Mouse (Mus musculus): ENCODE data around the gene Duxf3.
"Not testable (repeated sequence)": the region's sequence is repeated elsewhere in the genome, so short reads cannot be mapped to it uniquely, and the experiment has no call there.

The Duxf3 gene

DNA sequence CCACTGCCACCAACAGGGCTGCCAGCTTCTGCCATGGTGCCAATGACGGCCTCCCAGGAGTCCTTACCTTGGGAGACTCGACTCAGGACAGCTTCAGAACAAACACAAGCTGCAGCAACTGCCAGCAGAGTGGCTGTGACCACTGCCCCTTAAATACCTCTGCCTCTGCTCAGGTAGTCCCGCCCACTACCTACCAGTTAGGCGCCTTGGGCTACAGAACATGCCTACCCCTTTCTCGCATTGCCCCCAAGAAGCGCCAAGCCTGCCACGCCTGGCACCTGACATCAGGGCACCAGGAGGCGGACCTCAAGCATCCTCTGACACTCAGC is at the start of gene Duxf3:
Duxf3 (minus strand) TSS at position 35 of the 329 bp plus-strand sequence.
- not testable (repeated sequence) for DNase-seq (ENCODE audit: low spot score in 2 of 2)

DNA sequence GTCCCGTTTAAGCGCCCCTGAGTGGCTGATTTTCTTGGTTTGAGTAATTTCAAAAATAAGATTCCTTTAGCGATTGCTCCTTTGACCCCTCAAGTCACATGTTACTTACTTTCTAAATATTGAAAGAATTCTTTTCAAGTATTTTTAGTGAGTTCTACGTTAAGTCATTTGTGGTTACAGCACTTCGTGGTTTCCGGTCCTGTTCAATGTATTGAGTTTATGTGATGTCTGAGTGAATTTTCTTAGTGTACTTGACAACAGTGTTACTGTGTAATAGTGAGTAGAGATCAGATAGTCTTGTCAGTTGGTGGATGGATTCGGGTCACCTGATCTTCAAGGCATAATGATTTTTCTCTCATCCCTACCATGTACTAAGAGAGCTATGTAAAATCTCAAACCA is 49.8 kb upstream of the Duxf3 start:
- no peak for DNase-seq (ENCODE audit: low spot score in 2 of 2)

DNA sequence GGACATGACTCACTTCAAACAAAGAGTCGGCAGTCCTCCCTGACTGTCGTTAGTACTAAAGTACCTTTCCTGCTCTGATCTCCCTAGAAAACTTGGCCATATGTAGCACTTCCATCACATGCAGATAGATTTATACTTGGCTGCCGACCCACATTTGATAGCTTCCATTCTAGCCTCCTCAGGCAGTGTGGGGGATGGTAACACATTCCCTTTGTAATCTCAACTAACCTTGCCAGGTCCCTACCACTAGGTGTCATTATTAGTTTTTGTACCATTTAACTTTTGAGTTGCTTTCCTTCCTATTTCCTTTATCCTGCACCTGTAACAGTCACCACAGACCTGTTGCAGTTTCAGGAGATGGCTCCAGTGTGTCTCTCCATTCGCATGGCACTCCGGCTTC is 26.0 kb upstream of the Duxf3 start:
- no peak for DNase-seq (ENCODE audit: low spot score in 2 of 2)

DNA sequence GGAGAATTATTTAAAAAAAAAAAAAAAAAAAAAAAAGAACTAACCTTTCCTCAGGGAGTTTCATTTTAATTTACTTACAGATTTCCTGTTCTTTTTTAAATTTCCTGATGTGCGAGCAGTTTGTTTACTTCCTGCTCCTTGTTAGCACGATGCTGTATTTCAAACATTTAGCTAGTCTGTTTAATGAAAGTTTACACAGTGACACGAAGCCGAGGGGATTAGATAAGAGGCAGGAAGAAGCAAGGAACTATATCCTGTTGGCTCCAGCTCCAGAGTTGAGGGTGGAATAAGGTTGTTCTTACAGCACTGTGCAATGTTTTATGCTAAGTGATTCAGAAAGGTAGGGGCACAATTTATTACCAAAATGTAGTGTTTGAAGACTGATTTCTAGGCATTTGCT is 23.5 kb upstream of the Duxf3 start:
- DNase-seq (ENCODE audit: low spot score in 2 of 2) = no peak

DNA sequence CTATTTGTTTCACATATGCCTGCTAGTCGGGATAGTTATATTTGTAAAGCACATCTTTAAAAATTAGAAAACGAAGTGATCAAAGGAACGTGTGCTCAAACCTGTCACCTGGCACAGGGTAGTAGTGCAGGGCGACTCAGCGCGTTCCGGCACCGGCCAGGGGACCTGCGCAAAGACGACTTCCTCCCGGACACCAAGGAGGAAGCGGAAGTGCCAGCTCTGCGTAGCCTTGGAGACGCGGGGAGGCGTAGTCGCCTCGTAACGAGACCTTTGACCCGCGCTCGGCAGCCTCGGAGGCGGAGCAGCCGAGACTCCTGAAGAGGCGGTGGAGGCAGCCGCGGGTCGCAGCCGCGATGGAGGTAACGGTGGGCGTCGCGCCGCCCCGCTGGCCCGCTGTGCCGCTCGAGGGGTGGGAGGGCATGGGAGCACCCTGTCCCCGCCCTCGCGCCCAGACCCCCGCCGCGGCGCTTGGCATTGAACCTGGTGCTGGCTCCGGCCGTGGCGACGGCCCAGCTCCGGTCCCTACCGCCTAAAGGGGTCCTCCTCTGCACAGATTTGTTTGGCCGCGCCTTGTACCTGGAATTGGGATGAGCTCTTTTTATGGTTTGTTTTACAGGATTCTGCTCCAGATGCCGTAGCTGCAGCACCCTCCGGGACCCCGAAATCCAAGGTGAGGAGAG is 22.9 kb upstream of the Duxf3 start, which contains the start of gene Gcc2:
Gcc2 (plus strand) TSS at position 285 of the 680 bp plus-strand sequence.
- peak; percentile 81 to 89 for DNase-seq (ENCODE audit: low spot score in 2 of 2)

DNA sequence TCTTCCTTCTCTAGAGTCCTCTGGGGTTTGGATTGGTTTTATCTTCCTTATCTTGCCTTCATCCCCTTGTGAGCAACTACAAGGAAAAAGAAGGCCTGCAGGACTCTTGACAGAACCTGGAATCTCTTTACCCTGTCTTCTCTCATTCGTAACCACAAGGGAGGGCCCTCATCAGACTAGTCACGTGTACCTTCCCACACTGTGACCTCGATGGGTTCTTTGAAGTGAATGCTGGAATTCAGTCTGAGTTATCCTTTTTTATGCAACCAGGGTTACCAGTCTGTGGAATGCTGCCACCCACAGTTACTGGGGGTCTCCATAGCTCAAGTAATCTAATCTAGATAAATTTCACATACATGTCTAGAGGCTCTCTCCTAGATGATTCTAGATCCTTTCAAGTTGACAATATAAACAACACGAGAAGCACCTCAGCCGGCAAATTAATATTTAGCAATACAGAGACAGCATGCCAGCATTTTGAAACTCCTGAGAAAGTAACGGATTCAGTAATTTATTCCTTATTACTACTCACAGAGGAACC is 22.2 kb upstream of the Duxf3 start:
- no peak for DNase-seq (ENCODE audit: low spot score in 2 of 2)

DNA sequence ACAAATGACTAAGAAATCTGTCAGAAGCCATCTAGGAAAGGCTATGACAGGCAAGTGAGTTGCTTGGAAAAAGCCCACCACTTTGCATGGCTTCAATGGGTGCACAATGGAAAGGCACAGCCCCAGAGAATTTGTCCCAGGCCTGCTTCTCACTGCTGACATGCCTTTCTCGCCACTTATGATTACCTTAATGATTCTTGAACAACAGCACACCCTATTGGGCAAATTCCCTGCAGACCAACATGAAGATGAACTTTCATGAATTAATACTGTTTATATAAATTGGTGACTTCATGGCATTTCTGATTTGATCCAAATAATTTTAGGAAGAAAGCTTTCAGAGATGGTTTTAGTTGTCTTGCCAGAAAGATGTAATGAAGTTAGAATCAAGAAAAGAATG is 17.1 kb upstream of the Duxf3 start:
- DNase-seq (ENCODE audit: low spot score in 2 of 2) = no peak

DNA sequence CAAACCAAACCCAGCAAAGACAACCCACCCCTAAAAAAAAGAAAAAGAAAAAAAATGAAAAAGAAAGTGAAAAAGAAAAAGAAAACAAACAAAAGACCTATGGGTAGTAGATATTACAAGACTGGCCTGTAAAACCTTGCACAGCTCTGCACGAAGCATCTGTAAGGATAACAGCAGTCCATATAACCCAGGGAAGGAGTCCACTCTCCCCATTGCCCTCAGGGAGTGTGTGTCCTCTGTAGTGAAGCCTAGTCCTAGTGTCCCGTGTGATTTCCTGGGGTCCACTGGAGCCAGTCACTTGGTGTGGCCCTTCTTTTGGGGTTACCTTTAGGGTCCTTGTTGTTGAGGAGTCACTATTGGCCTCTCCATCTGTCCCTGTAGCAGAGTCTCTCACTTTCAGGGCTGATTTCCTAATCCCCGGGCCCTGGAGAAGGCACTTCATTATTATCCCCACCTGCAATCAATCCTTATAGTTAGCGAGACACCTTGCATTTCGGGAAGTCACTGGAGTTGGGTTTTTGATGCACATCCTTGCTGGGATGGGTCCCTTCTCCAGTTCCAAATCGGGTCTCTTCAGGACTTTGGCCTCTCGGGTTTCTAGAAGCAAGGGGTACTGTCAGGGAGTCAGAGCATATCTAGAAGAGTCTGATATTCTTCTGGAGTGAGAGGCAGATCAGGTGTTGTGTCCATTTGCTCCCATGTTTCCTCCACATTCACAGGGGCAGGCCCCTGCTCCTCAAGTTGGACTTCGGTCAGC is 6.7 kb upstream of the Duxf3 start:
- peak; percentile 57 to 62 for DNase-seq (ENCODE audit: low spot score in 2 of 2)

DNA sequence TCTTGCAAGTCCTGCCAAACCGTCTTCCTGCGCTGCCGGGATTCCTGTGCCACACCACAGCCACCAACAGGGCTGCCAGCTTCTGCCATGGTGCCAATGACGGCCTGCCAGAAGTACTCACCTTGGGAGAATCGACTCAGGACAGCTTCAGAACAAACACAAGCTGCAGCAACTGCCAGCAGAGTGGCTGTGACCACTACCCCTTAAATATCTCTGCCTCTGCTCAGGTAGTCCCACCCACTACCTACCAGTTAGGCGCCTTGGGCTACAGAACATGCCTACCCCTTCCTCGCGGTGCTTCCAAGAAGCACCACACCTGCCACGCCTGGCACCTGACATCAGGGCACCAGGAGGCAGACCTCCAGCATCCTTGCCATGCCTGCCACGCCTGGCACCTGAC is 4.1 kb upstream of the Duxf3 start, which contains the start of gene Gm4981:
Gm4981 (minus strand) TSS at position 89 of the 400 bp plus-strand sequence.
- DNase-seq (ENCODE audit: low spot score in 2 of 2) = no peak

DNA sequence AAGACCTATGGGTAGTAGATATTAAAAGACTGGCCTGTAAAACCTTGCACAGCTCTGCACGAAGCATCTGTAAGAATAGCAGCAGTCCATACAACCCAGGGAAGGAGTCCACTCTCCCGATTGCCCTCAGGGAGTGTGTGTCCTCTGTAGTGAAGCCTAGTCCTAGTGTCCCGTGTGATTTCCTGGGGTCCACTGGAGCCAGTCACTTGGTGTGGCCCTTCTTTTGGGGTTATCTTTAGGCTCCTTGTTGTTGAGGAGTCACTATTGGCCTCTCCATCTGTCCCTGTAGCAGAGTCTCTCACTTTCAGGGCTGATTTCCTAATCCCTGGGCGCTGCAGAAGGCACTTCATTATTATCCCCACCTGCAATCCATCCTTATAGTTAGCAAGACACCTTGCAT is 2.5 kb upstream of the Duxf3 start:
- not testable (repeated sequence) for DNase-seq (ENCODE audit: low spot score in 2 of 2)

DNA sequence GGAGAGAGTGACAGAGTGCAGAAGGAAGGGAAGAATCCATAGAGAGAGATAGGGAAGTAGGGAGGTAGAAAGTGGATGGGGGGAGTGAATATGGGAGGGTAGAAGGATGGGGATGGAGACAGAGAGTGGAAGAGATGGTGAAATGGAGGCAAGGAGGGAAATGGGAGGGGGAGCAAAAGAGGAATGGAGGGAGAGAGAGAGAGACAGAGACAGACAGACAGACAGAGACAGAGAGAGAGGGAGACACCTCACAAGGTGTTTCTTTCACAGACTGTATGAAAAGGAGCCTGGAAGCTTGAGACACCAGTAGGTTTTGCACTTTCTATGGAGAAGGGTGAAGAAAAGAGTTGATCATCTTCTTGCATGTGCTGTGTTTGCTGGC is 1.3 kb upstream of the Duxf3 start:
- DNase-seq (ENCODE audit: low spot score in 2 of 2) = not testable (repeated sequence)

DNA sequence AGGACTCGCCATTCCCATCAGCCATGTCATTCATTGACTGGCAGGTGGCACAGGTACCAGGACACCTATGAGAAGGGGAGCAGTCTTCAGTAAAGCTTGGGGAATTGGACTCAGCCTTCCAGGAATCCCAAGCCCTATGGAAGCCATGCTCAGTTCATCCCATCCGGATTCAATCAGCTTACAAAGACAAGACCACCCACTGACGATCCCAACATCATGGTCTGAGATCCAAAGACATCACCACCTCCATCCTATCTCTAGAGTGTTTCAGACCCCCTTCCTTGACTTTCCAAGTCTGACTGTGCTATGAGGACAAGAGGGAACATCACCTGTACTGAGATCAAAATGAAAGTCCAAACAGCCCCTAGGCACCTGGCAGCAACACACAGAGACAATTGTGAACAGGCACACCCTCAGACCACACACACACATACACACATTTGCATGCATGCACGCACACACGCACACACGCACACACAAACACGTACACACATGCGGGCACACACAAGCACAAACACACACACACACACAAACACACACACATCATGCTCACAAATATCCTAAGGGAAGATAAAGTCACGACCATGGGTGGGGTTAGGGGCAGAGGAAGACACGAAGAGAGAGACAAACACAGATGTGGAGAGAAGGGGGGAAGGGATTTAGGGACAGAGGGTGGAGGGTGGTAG is 722 bp upstream of the Duxf3 start:
- peak in 1 of 2 experiments; percentile 51 for DNase-seq (ENCODE audit: low spot score in 2 of 2)

DNA sequence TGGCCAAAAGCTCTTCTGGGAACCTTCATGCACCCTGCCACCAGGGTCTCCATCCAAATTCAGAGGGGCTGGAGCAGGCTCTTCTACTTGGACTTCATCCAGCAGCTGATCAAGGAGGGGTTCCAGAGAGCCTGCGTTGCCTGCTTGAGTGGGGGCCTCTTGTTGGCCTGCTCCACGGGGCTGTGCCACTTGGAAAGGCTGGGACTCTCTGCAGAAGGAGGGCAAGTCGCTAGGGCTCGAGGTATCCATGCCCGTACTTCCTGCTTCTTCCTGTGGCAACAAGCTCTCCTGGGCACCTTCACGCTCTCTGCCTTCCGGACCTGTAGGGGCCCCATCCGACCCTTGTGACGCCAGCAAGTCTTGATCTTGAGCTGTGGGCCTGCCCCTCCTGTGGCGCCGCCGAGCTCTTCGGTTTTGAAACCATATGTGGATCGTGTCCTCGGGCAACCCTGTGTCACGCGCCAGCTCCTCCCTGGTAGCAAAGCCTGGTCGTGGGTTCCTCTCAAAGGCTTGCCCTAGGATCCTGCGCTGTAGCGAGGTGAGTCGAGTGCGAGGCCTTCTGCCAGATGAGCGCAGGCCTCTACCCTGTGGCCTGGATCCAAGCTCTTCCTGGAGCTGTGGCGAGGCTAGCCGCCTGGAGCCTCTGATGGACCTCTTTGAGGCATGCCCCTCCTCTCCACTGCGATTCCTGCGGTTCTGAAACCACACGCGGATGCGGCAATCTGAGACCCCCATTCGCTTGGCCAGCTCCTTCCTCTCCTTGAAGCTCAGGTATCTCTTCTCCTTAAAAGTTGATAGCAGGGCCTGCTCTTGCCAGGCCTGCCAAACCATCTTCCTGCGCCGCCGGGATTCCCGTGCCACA is 465 bp downstream of the Duxf3 start:
- peak; percentile 77 to 88 for DNase-seq (ENCODE audit: low spot score in 2 of 2)

DNA sequence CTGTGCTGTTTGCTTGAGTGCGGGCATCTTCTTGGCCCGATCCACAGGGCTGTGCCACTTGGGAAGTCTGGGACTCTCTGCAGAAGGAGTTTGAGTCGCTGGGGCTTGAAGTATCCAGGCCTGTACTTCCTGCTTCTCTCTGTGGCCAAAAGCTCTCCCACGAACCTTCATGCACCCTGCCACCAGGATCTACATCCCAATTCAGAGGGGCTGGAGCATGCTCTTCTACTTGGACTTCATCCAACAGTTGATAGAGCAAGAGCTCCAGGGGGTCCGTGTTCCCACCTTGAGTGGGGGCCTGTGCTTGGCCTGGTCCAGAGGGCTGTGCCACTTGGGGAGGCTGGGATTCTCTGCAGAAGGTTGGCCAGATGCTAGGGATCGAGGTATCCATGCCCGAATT is 1.4 kb downstream of the Duxf3 start:
- peak in 1 of 2 experiments; percentile 57 for DNase-seq (ENCODE audit: low spot score in 2 of 2)

DNA sequence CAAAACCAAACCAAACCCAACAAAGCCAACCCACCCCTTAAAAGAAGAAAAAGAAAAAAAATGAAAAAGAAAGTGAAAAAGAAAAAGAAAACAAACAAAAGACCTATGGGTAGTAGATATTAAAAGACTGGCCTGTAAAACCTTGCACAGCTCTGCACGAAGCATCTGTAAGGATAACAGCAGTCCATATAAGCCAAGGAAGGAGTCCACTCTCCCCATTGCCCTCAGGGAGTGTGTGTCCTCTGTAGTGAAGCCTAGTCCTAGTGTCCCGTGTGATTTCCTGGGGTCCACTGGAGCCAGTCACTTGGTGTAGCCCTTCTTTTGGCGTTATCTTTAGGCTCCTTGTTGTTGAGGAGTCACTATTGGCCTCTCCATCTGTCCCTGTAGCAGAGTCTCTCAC is 2.5 kb downstream of the Duxf3 start:
- not testable (repeated sequence) for DNase-seq (ENCODE audit: low spot score in 2 of 2)

DNA sequence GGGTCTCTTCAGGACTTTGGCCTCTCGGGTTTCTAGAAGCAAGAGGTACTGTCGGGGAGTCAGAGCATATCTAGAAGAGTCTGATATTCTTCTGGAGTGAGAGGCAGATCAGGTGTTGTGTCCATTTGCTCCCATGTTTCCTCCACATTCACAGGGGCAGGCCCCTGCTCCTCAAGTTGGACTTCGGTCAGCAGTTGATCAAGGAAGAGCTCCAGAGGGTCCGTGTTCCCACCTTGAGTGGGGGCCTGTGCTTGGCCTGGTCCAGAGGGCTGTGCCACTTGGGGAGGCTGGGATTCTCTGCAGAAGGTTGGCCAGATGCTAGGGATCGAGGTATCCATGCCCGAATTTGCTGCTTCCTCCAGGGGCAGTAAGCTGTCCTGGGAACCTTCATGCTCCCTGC is 4.7 kb downstream of the Duxf3 start:
- not testable (repeated sequence) for DNase-seq (ENCODE audit: low spot score in 2 of 2)

DNA sequence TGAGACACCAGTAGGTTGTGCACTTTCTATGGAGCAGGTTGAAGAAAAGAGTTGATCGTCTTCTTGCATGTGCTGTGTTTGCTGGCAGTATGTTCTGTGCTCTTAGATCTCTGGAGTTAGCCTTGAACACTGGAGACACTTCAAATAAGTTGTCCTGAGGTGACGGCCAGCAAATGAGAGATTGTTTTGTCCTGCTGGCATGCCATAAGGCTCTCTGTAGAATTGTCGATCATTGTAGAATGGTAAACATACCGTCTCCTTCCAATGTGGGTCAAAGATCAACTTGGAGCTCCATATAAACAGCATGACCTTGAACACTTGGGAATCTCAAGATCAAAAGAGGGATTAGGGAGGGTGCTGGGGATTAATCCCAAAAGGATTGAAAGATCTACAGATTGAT is 6.1 kb downstream of the Duxf3 start:
- DNase-seq (ENCODE audit: low spot score in 2 of 2) = not testable (repeated sequence)

DNA sequence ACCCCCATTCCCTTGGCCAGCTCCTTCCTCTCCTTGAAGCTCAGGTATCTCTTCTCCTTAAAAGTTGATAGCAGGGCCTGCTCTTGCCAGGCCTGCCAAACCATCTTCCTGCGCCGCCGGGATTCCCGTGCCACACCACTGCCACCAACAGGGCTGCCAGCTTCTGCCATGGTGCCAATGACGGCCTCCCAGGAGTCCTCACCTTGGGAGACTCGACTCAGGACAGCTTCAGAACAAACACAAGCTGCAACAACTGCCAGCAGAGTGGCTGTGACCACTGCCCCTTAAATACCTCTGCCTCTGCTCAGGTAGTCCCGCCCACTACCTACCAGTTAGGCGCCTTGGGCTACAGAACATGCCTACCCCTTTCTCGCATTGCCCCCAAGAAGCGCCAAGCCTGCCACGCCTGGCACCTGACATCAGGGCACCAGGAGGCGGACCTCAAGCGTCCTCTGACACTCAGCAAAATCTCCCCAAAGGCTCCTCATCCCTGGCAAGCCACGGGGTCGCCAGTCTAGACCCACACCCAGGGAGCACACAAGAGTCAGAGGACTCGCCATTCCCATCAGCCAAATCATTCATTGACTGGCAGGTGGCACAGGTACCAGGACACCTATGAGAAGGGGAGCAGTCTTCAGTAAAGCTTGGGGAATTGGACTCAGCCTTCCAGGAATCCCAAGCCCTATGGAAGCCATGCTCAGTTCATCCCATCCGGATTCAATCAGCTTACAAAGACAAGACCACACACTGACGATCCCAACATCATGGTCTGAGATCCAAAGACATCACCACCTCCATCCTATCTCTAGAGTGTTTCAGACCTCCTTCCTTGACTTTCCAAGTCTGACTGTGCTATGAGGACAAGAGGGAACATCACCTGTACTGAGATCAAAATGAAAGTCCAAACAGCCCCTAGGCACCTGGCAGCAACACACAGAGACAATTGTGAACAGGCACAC is 7.4 kb downstream of the Duxf3 start, which contains the start of gene AW822073:
AW822073 (minus strand) TSS at position 104 of the 959 bp plus-strand sequence.
- peak in 1 of 2 experiments; percentile 63 for DNase-seq (ENCODE audit: low spot score in 2 of 2)

DNA sequence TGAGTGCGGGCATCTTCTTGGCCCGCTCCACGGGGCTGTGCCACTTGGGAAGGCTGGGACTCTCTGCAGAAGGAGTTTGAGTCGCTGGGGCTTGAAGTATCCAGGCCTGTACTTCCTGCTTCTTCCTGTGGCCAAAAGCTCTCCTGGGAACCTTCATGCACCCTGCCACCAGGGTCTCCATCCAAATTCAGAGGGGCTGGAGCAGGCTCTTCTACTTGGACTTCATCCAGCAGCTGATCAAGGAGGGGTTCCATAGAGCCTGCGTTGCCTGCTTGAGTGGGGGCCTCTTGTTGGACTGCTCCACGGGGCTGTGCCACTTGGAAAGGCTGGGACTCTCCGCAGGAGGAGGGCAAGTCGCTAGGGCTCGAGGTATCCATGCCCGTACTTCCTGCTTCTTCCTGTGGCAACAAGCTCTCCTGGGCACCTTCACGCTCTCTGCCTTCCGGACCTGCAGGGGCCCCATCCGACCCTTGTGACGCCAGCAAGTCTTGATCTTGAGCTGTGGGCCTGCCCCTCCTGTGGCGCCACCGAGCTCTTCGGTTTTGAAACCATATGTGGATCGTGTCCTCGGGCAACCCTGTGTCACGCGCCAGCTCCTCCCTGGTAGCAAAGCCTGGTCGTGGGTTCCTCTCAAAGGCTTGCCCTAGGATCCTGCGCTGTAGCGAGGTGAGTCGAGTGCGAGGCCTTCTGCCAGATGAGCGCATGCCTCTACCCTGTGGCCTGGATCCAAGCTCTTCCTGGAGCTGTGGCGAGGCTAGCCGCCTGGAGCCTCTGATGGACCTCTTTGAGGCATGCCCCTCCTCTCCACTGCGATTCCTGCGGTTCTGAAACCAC is 8.3 kb downstream of the Duxf3 start:
- DNase-seq (ENCODE audit: low spot score in 2 of 2) = peak; percentile 72 to 79
